13 mouse cellular contexts compared by ENCODE assay signal in genomic region chr19:56984229-56984628, GRCm38 (mm10). TPM values are rescaled to one million over a fixed set of nuclear protein-coding genes. Genes with fewer than 3 reads are reported as not detected.
A peak's percentile ranks its signal among the peaks of the same experiment; 100 is the strongest.
DNase-seq lines count a peak whose midpoint lies in the region; ATAC-seq and TF ChIP-seq lines count a peak whose summit lies in the region.
"Had no signal": no experiment of that assay in that cellular context is flagged by ENCODE, and none has a peak within 500 bp of the region (broad histone marks: within the 10 kb centered on the region; RNA-seq: fewer than 3 reads in every experiment).

No protein-coding gene starts in this region.

- intact Hi-C loops in heart, postnatal 10 days (cut with DNase I): no loop called here

- peaks cover 41% of the 10 kb centered on the region for H3K4me1 ChIP-seq in lung, embryonic 15.5 days

- 41% methylated on average over 4 of the region's 4 CpGs for WGBS in lung, embryonic 15.5 days

- H3K4me2 ChIP-seq in lung, embryonic 15.5 days: no peak overlapping the region
- H3K4me2 ChIP-seq: midbrain, embryonic 12.5 days had no signal

- H3K9ac ChIP-seq in lung, embryonic 15.5 days: no peak overlapping the region
- H3K9ac ChIP-seq: liver, embryonic 14.5 days; midbrain, embryonic 12.5 days had no signal

- DNase-seq in frontal cortex, postnatal 14 days (ENCODE audit: low spot score in 2 of 2): no peak
- DNase-seq in lung, postnatal 36 days: no peak
- DNase-seq in heart, postnatal 10 days: peak; percentile 74 to 77
- peak; percentile 67 for DNase-seq in testis, postnatal 10 days (ENCODE audit: low spot score)
- no peak for DNase-seq in layer of hippocampus, adult 9-10 months (ENCODE audit: low spot score)
- DNase-seq in layer of hippocampus, adult 2 months (ENCODE audit: low spot score in 2 of 2): no peak

- H3K27me3 ChIP-seq in lung, embryonic 15.5 days: no peaks in the 10 kb centered on the region
- H3K27me3 ChIP-seq: midbrain, embryonic 12.5 days had no signal

- peak overlapping the region; percentile 44 for H3K27ac ChIP-seq in lung, embryonic 15.5 days
- H3K27ac ChIP-seq in layer of hippocampus, adult 2 months: no peak overlapping the region
- H3K27ac ChIP-seq: liver, embryonic 14.5 days; midbrain, embryonic 12.5 days had no signal

- TF ChIP-seq CTCF in layer of hippocampus, adult 2 months (conservative IDR thresholded peaks at IDR 0.05): no peak

- H3K36me3 ChIP-seq in lung, embryonic 15.5 days: no peaks in the 10 kb centered on the region
- H3K36me3 ChIP-seq: G1E; midbrain, embryonic 12.5 days had no signal

- no peak overlapping the region for H3K4me3 ChIP-seq in lung, embryonic 15.5 days
- H3K4me3 ChIP-seq in layer of hippocampus, adult 2 months: no peak overlapping the region
- H3K4me3 ChIP-seq: midbrain, embryonic 12.5 days had no signal

- H3K9me3 ChIP-seq in lung, embryonic 15.5 days: no peaks in the 10 kb centered on the region
- H3K9me3 ChIP-seq: G1E; midbrain, embryonic 12.5 days had no signal

- peak; percentile 67 for ATAC-seq in frontal cortex, adult (ENCODE audit: low TSS enrichment)
- ATAC-seq in lung, embryonic 15.5 days (ENCODE audit: borderline replicate concordance, extremely low read depth, low FRiP score, low TSS enrichment): no peak

RNA-seq across cellular contexts. Expression of gene Afap1l2, which starts 23.8 kb away (rescaled TPM):
- polyA plus RNA-seq in lung, embryonic 15.5 days (2015; fragmentation: Nextera tagmentation; extraction: Ambion mirVana): 28.4 and 29.7 TPM in 2 replicates
- 10 to 100 TPM; 11.0 to 13.4 TPM for total RNA-seq in heart, postnatal 10 days (2021)
- total RNA-seq in layer of hippocampus, adult 2 months (2021): 10 to 100 TPM; 11.4 to 12.0 TPM
- total RNA-seq: common myeloid progenitor, adult 5-6 weeks; neutrophil, adult 5-6 weeks had no signal
- polyA plus RNA-seq: G1E had no signal

Comparison
In these comparisons a context has a peak if more than half of its experiments do, and no peak if none do; other contexts are left out.
1. DNase-seq: peak in heart, postnatal 10 days (2 of 2) and testis, postnatal 10 days (single experiment); none in frontal cortex, postnatal 14 days (0 of 2), lung, postnatal 36 days (single experiment), layer of hippocampus, adult 9-10 months (single experiment) and layer of hippocampus, adult 2 months (0 of 2).